In the genomic region with DNA sequence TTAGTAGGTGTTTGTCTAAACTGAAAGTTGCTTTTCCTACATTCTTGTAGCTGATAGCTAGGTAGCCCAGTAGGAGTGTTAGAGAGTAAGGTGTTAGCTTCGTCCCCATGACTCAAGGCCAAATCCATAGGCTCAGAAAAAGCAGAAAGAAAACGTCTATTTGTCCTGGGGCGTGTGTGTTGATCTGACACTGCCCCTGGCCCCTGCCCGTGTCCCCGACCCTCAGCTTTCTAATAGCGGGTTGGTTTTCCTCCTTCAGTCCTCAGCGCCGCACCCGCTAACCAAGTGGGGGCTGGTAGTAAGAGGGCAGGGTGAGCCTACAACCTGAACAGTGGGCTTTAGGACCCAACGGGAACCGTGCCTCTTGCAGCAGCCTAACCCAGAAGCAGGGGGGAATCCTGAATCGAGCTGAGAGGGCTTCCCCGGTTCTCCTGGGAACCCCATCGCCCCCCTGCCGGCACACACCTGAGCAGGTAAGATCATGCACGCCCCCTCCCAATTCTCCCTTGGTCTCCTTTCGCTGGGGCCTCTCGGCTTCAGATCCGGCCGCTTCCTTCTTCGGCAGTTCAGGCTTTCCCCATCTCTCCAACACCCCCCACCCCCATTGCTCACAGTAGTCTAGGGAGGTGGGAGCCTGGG, we compare ENCODE assay signal across 8 mouse cellular contexts. TPM values are rescaled to one million over a fixed set of nuclear protein-coding genes. Genes with fewer than 3 reads are reported as not detected.
DNase-seq lines count a peak whose midpoint lies in the region; ATAC-seq and TF ChIP-seq lines count a peak whose summit lies in the region.

A gene (plus strand): TSS at position 381 of the 639 bp plus-strand sequence.

- peak within 1 kb of the TSS; percentile 62 for H3K4me3 ChIP-seq in layer of hippocampus, adult 2 months
- peak within 1 kb of the TSS; percentile 51 for H3K4me3 ChIP-seq in forebrain, embryonic 12.5 days (replicated peaks)
- peak within 1 kb of the TSS; percentile 55 for H3K4me3 ChIP-seq in hindbrain, postnatal 0 days (ENCODE audit: low read length)
- H3K4me3 ChIP-seq in liver, embryonic 16.5 days (ENCODE audit: low read depth, low read length) = peak within 1 kb of the TSS; percentile 37
- H3K4me3 ChIP-seq in stomach, embryonic 16.5 days (replicated peaks; ENCODE audit: low read length) = peak within 1 kb of the TSS; percentile 62

- no peak for DNase-seq in layer of hippocampus, adult 2 months (ENCODE audit: low spot score in 2 of 2)
- DNase-seq in layer of hippocampus, adult 11-12 months (ENCODE audit: low spot score) = no peak
- peak; percentile 48 for DNase-seq in adrenal gland, postnatal 10 days
- peak; percentile 71 for DNase-seq in hindbrain, postnatal 0 days (ENCODE audit: low spot score)
- no peak for DNase-seq in urinary bladder, adult 2 months (ENCODE audit: low spot score)

- no peaks in the 10 kb centered on the region for H3K9me3 ChIP-seq in forebrain, embryonic 12.5 days
- H3K9me3 ChIP-seq in hindbrain, postnatal 0 days (ENCODE audit: low read length) = no peaks in the 10 kb centered on the region
- H3K9me3 ChIP-seq in liver, embryonic 16.5 days (replicated peaks; ENCODE audit: control insufficient read depth, low read length) = no peaks in the 10 kb centered on the region
- H3K9me3 ChIP-seq in stomach, embryonic 16.5 days (replicated peaks; ENCODE audit: control insufficient read depth, low read length) = no peaks in the 10 kb centered on the region

- H3K27ac ChIP-seq in layer of hippocampus, adult 2 months = peak within 1 kb of the TSS; percentile 62
- H3K27ac ChIP-seq in forebrain, embryonic 12.5 days = 0 out of 2 replicates have a peak within 1 kb of the TSS, but pooled peaks have one; percentile 67
- H3K27ac ChIP-seq in hindbrain, postnatal 0 days = peak within 1 kb of the TSS; percentile 64; the same call in 1 of the 2 replicates
- H3K27ac ChIP-seq in liver, embryonic 16.5 days (ENCODE audit: low read length) = no peak within 1 kb of the TSS
- peak within 1 kb of the TSS; percentile 93 for H3K27ac ChIP-seq in stomach, embryonic 16.5 days (ENCODE audit: low read length)

- ATAC-seq in forebrain, embryonic 12.5 days (ENCODE audit: low FRiP score) = no peak
- ATAC-seq in hindbrain, postnatal 0 days = 0 out of 2 replicates have a peak, but pooled peaks have one; percentile 3
- no peak for ATAC-seq in liver, embryonic 16.5 days (ENCODE audit: low read depth)
- ATAC-seq in stomach, embryonic 16.5 days (ENCODE audit: insufficient read depth, low FRiP score) = no peak

- peak within 1 kb of the TSS; percentile 79 for H3K4me2 ChIP-seq in forebrain, embryonic 12.5 days
- peak within 1 kb of the TSS; percentile 60 for H3K4me2 ChIP-seq in hindbrain, postnatal 0 days (ENCODE audit: low read depth, low read length)
- H3K4me2 ChIP-seq in liver, embryonic 16.5 days (ENCODE audit: low read depth, low read length) = peak within 1 kb of the TSS; percentile 52
- H3K4me2 ChIP-seq in stomach, embryonic 16.5 days (ENCODE audit: low read depth, low read length) = peak within 1 kb of the TSS; percentile 72

- H3K36me3 ChIP-seq in forebrain, embryonic 12.5 days (replicated peaks) = no peaks in the 10 kb centered on the region
- H3K36me3 ChIP-seq in hindbrain, postnatal 0 days (ENCODE audit: insufficient read depth, low read length) = no peaks in the 10 kb centered on the region
- H3K36me3 ChIP-seq in liver, embryonic 16.5 days (ENCODE audit: control insufficient read depth, insufficient read depth) = peaks cover 7% of the 10 kb centered on the region
- H3K36me3 ChIP-seq in stomach, embryonic 16.5 days (ENCODE audit: control insufficient read depth, insufficient read depth, low read length) = no peaks in the 10 kb centered on the region

- no peak for TF ChIP-seq CTCF in layer of hippocampus, adult 2 months (conservative IDR thresholded peaks at IDR 0.05)
- TF ChIP-seq CTCF in hindbrain, postnatal 0 days (IDR thresholded peaks at IDR 0.05; ENCODE audit: low read depth) = no peak

- peaks cover 89% of the 10 kb centered on the region for H3K4me1 ChIP-seq in forebrain, embryonic 12.5 days
- H3K4me1 ChIP-seq in hindbrain, postnatal 0 days (ENCODE audit: insufficient read depth, low read length) = peaks cover 53% of the 10 kb centered on the region
- peaks cover 22% of the 10 kb centered on the region for H3K4me1 ChIP-seq in liver, embryonic 16.5 days (ENCODE audit: control insufficient read depth, low read depth, low read length)
- peaks cover 87% of the 10 kb centered on the region for H3K4me1 ChIP-seq in stomach, embryonic 16.5 days (ENCODE audit: control insufficient read depth, insufficient read depth, low read length)

- H3K27me3 ChIP-seq in forebrain, embryonic 12.5 days = peaks cover 15% of the 10 kb centered on the region
- no peaks in the 10 kb centered on the region for H3K27me3 ChIP-seq in hindbrain, postnatal 0 days (ENCODE audit: insufficient read depth, low read length)
- H3K27me3 ChIP-seq in liver, embryonic 16.5 days (ENCODE audit: control insufficient read depth, insufficient read depth, low read depth, low read length) = peaks cover 12% of the 10 kb centered on the region
- no peaks in the 10 kb centered on the region for H3K27me3 ChIP-seq in stomach, embryonic 16.5 days (ENCODE audit: control insufficient read depth, insufficient read depth, low read length)

- 8% methylated on average over 21 of the region's 21 CpGs for WGBS in forebrain, embryonic 12.5 days
- WGBS in hindbrain, postnatal 0 days = 13% methylated on average over 21 of the region's 21 CpGs
- 10% methylated on average over 21 of the region's 21 CpGs for WGBS in liver, embryonic 16.5 days (ENCODE audit: insufficient replicate concordance)
- 6% methylated on average over 21 of the region's 21 CpGs for WGBS in stomach, embryonic 16.5 days

- peak within 1 kb of the TSS; percentile 64 for H3K9ac ChIP-seq in forebrain, embryonic 12.5 days
- peak within 1 kb of the TSS; percentile 55 for H3K9ac ChIP-seq in hindbrain, postnatal 0 days (replicated peaks; ENCODE audit: low read length)
- H3K9ac ChIP-seq in liver, embryonic 16.5 days (ENCODE audit: low read depth, low read length) = peak within 1 kb of the TSS; percentile 41
- H3K9ac ChIP-seq in stomach, embryonic 16.5 days (ENCODE audit: low read length) = peak within 1 kb of the TSS; percentile 80

RNA-seq across cellular contexts. Expression of the gene that starts here (rescaled TPM):
- 10 to 100 TPM; 15.4 to 19.0 TPM for total RNA-seq in layer of hippocampus, adult 2 months (2021)
- 10 to 100 TPM; 26.2 to 34.7 TPM for total RNA-seq in adrenal gland, postnatal 10 days (2021)
- 14.0 and 16.4 TPM in 2 replicates for polyA plus RNA-seq in forebrain, embryonic 12.5 days (2016; fragmentation: Nextera tagmentation; extraction: Ambion mirVana)
- total RNA-seq in hindbrain, postnatal 0 days (2014; rRNA removed) = 16.9 and 19.2 TPM in 2 replicates
- polyA plus RNA-seq in hindbrain, postnatal 0 days (2015; fragmentation: Nextera tagmentation; extraction: Ambion mirVana) = 8.1 and 9.5 TPM in 2 replicates
- polyA plus RNA-seq in liver, embryonic 16.5 days (2015; fragmentation: Nextera tagmentation; extraction: Ambion mirVana) = 4.2 and 5.4 TPM in 2 replicates
- polyA plus RNA-seq in stomach, embryonic 16.5 days (2015; fragmentation: Nextera tagmentation; extraction: Ambion mirVana) = 28.8 and 30.1 TPM in 2 replicates
- polyA plus RNA-seq in urinary bladder, adult 2 months (2012; rRNA removed) = 8.5 and 13.7 TPM in 2 replicates

Comparison
In these comparisons a context has a peak if more than half of its experiments do, and no peak if none do; other contexts are left out.
1. DNase-seq: peak in adrenal gland, postnatal 10 days (single experiment) and hindbrain, postnatal 0 days (single experiment); none in layer of hippocampus, adult 2 months (0 of 2), layer of hippocampus, adult 11-12 months (single experiment) and urinary bladder, adult 2 months (single experiment).
2. Peak in every context shown above with its lines, with median percentiles within 50 percentile points of each other: H3K4me3 ChIP-seq, H3K4me2 ChIP-seq and H3K9ac ChIP-seq.